Mouse (Mus musculus) left cerebral cortex, postnatal 25 days (tissue): ENCODE data around the gene Nrcam. TPM values are rescaled to one million over a fixed set of nuclear protein-coding genes. Genes with fewer than 3 reads are reported as not detected.
A peak's percentile ranks its signal among the peaks of the same experiment; 100 is the strongest.

Experiments
- DNase-seq, 2 experiments: peaks; one replicate each; pipeline ENCODE4 v3.0.0; 2022; ENCODE audit warnings: low spot score in 2 of 2, mixed read lengths in 1 of 2
- intact Hi-C: fragments of 180-260 bp; cut with DNase I; formaldehyde crosslinking; loops from one replicate; pipeline ENCODE4 v1.15.1; 2025
- total RNA-seq, 2 experiments: library from RNA; stranded (reverse); gene quantifications; 2 replicates each; pipeline ENCODE4 v1.2.3; 2021

Nrcam gene
- total RNA-seq, 2 experiments from 2014 or later: 524 to 562 TPM

DNA sequence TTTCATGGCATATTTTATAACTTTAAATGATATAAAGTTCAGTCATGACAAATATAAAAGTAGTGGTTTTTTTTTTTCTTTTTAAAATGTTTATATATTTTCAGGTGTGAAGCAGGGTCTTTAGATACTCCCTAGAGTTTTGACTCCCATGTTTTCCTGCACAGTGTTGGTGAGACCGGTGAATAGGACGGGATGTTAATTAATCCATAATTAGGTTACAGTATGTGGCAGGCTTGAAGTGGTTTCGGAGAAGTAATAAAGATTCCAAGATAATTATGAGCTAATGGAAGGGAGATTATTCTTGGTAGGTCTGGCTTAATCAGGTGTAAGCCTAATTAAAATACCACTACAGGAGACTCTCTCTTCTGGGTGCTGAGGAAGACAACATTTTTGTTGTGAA lies 17.5 kb downstream of the Nrcam start:
- no peak for DNase-seq
- intact Hi-C loops: no loop called here

GRCm38 (mm10) chr12:44355116-44355515 lies 26.4 kb downstream of the Nrcam start:
- no peak for DNase-seq
- intact Hi-C loops: no loop called here

GRCm38 (mm10) chr12:44357460-44357859 lies 28.8 kb downstream of the Nrcam start:
- DNase-seq: no peak

DNA sequence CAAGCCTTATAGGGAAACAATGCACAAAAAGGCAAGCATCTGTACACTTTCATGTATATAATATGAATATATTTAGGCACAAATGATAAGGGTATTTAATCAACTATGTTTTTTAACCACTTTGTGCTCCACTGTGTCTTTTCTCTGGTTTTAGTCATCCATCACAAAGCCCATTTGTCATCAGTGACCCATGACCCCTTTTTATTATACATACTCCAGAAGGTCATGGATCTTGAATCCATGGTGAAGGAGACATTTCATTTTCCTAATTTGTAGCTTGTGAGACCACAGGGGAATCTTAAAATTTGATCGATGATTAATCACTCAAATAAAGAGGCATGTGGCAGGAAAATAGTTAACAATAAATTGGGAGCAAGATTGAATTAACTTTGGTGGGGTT lies 29.2 kb downstream of the Nrcam start:
- DNase-seq: no peak
- intact Hi-C loops: no loop called here

More at GRCm38 (mm10) chr12:44357460-44357859, 28.8 kb downstream of the Nrcam start:
- intact Hi-C loops: no loop called here

DNA sequence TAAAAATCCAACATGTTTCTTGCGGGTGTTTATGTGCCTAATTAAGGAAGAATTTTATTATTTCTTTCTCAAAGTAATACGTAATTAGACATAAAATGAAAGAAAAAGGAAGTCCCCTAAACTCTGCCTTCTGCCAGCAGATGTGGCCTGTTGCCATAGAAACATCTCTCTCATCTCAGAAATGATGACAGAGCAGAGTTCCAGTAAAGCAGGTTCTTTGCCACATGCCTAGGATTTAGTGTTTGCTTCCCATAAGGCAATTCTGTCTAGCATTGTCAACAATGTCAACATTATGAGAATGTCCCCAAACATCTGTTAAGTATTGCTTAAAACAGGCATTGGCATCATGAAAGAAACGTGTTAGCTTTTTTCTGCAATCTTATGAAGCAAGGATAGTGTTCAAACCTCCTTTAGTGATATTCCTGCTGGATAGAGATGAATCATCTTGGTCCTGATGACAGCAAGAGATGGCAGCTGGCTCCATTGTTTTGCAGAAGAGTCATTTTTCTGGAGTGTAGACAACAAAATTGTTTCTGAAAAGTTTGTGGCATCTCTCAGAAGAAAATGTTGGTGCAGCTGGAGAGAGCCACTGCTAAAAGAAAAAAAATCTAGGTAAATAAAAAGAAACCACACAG lies 42.5 kb downstream of the Nrcam start:
- intact Hi-C loops: no loop called here
- DNase-seq: peak in 1 of 2 experiments; percentile 44

DNA sequence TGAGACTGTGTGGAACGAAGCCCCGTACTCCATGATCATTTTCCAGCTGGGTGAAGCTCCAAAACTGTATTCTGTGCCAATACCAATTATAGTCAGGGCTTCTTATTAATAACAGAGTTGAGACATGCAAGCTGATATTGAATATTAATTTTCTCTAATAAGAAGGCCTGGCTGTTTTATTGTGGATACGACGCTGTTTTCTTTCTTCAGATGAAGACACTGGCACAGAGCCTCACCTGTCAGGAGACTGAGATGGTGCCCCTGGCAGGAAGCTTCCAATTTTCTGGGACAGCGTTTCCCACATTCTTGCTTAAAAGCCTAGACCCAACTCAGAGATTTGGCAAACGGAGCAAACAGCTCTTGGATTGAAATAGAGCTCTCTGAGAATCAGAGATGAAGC lies 47.3 kb downstream of the Nrcam start:
- peak in 1 of 2 experiments; percentile 43 for DNase-seq

DNA sequence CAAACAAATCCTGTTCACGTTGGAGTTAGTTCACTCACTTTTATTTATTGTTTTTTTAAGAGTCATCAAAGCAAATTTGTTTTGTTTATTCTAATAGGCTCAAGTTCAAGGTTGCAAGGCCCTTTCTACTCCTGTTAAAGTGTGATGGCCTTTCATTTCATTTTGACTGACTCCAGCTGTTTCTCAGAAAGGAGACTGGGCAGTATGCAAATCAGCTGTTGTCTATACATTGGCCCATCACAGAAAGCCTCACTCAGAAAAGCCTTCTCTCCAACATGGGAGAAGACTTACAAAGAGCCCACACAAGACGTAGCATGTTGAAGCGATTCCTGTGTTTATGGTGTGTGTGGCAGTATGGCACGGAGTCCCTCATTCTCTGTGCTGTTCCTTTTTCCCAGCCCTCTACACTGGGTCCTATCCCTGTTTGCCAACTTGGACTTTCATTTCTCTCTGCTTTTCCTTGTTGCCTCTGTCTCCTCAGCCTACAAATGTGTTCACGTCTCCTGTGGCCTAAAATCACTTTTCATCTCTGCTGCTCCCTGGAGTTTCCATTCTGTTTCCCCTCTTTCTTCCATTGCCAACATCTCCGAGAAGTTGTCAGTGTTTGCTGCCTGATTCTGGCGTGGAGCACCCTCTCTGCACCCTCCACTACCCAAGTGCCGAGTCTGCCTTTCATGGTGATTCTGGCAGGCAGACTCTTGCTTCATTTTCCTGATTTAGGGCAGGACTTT lies 49.9 kb downstream of the Nrcam start:
- DNase-seq: peak in 1 of 2 experiments; percentile 56
- intact Hi-C loops: no loop called here

More for the DNA sequence above, 47.3 kb downstream of the Nrcam start:
- intact Hi-C loops: no loop called here

- intact Hi-C loops: loop anchor here (1.0 to 2.0 kb wide), 2 partner anchors 28 to 52 kb away; partner anchors contain the start of gene Nrcam
Measured at GRCm38 (mm10) chr12:44380805-44381204, 52.1 kb downstream of the Nrcam start.

DNA sequence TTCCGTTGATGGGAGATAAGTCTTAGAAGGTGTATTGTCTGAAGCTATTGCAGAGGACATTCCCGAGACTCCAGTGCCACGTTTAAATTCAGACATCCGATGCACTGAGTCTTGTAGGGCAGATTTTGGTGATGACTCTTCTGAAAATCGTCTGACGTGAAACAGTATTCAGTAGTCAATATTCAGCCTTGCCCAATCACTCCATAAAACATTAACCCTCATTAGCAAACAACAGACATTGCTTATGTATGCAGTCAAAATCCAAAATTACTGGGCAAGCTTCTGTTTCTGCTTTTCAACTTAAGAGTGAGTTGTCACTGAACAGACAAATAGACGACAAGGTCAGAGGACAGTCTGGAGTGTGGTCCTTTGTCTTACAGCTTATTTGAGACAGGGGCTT lies 57.7 kb downstream of the Nrcam start:
- DNase-seq: no peak

More at GRCm38 (mm10) chr12:44380805-44381204, 52.1 kb downstream of the Nrcam start:
- DNase-seq: peak; percentile 76 to 97

GRCm38 (mm10) chr12:44388220-44388619 lies 59.5 kb downstream of the Nrcam start:
- no peak for DNase-seq
- intact Hi-C loops: no loop called here

More for the DNA sequence above, 57.7 kb downstream of the Nrcam start:
- intact Hi-C loops: no loop called here

DNA sequence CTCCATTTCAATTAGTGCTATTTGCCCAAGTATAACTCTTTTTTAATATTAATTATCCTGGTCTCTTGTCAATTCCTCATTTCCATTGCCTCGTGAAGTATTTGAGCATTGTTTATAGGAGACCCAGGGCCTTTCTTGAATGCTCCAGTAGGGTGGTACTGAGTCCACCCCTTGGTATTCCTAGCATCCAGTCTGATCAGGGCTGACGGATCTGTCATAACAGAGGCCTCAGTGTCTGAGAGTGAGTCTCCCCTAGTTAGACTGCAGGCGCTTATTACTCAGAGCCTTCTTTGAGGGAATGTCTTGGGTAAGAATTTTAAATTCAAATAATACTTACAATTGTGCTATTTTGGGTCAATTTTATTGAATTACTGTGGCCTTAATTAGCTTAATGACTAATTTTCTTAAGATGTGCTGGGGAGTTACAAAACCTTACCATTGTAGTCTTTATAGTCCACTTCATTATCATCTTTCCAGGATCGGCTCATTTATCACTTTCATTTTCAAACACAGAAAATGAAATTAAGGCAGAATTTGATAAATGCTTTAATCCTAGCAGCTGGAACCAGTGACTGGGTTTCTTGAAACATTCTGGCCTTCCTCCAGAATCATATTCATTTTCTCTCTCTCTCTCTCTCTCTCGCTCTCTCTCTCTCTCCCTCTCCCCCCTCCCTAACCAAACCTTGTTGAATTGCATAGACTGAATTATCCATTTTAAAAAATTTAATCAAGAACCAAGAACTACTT lies 61.9 kb downstream of the Nrcam start:
- no peak for DNase-seq
- intact Hi-C loops: no loop called here

DNA sequence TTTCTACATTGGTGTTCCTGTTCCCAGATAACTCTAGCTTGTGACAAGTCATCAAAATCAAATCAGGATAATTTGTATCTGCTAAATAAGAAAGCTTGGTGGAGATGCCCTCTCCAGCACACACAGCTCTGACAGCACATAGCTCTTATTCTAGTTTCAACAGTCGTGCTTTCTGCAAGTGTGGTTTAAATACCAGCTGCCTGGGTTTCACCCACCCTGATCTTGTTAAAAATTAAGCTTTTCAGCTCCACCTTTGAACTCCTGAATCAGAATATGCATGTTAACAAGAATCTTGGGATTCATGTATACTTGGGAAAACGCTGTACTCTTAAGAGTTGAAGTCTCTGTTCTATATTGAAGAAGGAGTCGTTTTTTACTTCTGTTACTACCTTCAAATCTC lies 66.2 kb downstream of the Nrcam start:
- intact Hi-C loops: no loop called here
- DNase-seq: no peak

DNA sequence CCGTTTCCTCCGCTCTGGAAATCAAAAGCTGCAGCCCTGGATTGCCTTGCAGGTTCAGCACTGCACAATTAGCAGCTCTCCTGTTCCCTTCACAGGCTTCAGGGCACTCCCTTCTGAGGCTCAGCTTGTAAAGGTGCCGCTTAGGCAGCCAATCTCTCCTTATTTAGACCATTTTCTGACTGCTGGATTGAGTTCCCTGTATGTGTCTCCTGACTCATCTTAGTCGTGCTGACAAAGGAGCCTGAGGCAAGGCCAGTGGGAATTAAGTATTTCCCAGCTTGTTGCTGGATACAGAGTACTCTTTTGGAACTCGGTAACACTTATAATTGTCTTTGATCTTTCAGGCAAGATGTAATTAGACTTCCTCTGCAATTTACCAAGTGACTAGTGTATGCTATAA lies 69.1 kb downstream of the Nrcam start:
- peak in 1 of 2 experiments; percentile 60 for DNase-seq
- intact Hi-C loops: no loop called here

- no peak for DNase-seq
- intact Hi-C loops: no loop called here
Measured at GRCm38 (mm10) chr12:44402134-44402533, 73.4 kb downstream of the Nrcam start.

- intact Hi-C loops: no loop called here
- DNase-seq: no peak
Measured at GRCm38 (mm10) chr12:44403270-44403669, 74.6 kb downstream of the Nrcam start.

GRCm38 (mm10) chr12:44403731-44404424 lies 75.2 kb downstream of the Nrcam start:
- intact Hi-C loops: no loop called here
- no peak for DNase-seq

DNA sequence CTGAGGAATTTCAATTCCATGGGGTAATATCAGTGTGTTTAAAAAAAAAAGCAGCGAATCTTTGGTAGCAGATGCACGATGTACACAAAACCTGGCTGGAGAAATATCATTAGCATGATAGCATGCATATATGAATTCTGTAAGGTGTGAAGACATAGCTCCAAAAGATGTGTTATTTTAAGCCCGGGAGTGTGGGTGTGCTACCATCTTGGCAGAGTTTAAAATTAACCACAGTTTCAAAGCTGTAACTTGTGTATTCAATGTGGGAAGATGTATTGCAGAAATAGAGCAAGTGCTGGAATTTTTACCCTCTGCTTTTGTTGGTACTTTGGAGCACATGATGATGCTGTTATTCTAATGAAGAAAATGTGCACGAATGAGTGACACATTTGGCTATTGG lies 81.1 kb downstream of the Nrcam start:
- DNase-seq: peak; percentile 67 to 97
- intact Hi-C loops: loop anchor here (1.0 kb wide), 1 partner anchor 28 kb away; no protein-coding TSS in a partner anchor

GRCm38 (mm10) chr12:44411031-44411430 lies 82.3 kb downstream of the Nrcam start:
- intact Hi-C loops: no loop called here
- no peak for DNase-seq

DNA sequence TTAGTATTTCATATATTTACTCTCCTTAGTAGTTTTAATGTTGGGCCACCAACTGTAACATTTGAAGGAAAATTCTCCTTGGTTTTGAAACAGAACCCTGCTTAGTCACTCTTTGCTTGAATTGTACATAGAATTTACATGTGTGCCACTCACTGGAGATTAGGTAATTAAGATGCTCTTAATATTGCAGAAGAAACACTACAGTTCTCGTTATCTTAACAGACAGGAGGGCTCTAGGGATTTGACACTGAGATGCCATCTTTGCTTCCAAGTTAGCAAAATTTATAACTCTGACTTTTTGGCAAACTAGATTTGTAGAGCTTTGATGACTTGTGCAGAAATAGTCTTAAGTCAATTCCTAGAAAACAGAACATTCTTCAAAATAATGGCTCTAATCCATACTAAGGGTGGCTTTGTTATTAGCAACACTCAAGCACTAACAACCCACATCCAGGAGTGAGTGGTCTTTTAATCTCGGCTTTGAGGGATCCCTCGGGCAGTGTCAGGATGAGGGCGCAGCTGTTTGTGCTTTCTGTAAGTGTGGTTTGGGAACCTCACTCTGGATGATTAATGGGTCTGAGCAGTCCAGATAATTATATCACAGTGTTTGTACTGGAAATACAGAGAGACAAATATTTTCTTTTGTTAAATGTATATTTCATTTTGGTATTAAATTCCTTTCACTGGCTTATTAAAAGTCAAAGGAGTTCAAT lies 93.6 kb downstream of the Nrcam start:
- DNase-seq: no peak
- intact Hi-C loops: no loop called here
